26 mouse cellular contexts compared by ENCODE assay signal in the genomic region with DNA sequence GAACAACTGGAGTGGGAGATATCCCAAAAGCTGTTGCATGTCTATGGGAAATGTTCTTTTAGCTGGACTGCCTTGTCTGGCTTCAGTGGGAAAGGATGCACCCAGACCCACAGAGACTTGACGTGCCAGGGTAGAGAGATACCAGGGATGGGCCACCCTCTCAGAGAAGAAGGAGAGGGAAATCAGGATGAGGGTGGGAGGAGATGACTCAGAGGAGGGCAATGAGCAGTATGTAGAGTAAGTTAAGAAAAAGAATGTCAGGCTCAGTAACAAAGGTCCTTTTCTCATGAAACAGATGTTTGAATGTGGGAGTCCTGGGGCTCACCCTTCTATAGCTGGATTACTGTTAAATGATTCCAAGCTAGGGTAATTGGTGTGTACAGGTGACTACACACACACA. TPM values are rescaled to one million over a fixed set of nuclear protein-coding genes. Genes with fewer than 3 reads are reported as not detected.
DNase-seq lines count a peak whose midpoint lies in the region; ATAC-seq and TF ChIP-seq lines count a peak whose summit lies in the region.
"Had no signal": no experiment of that assay in that cellular context is flagged by ENCODE, and none has a peak within 500 bp of the region (broad histone marks: within the 10 kb centered on the region; RNA-seq: fewer than 3 reads in every experiment).

No protein-coding gene starts in this region.

- no peaks in the 10 kb centered on the region for H3K9me3 ChIP-seq in intestine, embryonic 16.5 days (ENCODE audit: control insufficient read depth, low read length)
- H3K9me3 ChIP-seq: embryonic facial prominence, embryonic 10.5 days; embryonic facial prominence, embryonic 12.5 days; forebrain, embryonic 10.5 days; forebrain, embryonic 12.5 days had no signal

- peak; percentile 82 for ATAC-seq in Patski
- ATAC-seq in intestine, embryonic 16.5 days, result no peak
- ATAC-seq: activated CD4-positive, CD25-positive, alpha-beta regulatory T cell, adult 4 months; CD4-positive, CD25-positive, alpha-beta regulatory T cell, adult 4 months; forebrain, embryonic 14.5 days; forebrain, embryonic 16.5 days had no signal

- no peaks in the 10 kb centered on the region for H3K36me3 ChIP-seq in intestine, embryonic 16.5 days (ENCODE audit: control insufficient read depth, insufficient read depth, low read length)
- H3K36me3 ChIP-seq: embryonic facial prominence, embryonic 10.5 days; embryonic facial prominence, embryonic 12.5 days; forebrain, embryonic 10.5 days; forebrain, embryonic 12.5 days; G1E had no signal

- POLR2A ChIA-PET in Patski (lab: Charles Lee), result no interaction called here

- H3K4me3 ChIP-seq in embryonic fibroblast, embryonic 13.5 days (ENCODE audit: insufficient read depth, low read length), result no peak overlapping the region
- H3K4me3 ChIP-seq in intestine, embryonic 16.5 days (ENCODE audit: low read length), result no peak overlapping the region
- H3K4me3 ChIP-seq: embryonic facial prominence, embryonic 10.5 days; embryonic facial prominence, embryonic 12.5 days; erythroblast, embryonic 14.5 days; forebrain, embryonic 10.5 days; forebrain, embryonic 12.5 days had no signal

- CTCF ChIA-PET in Patski (lab: Charles Lee), result interaction anchor here (1.0 to 1.1 kb wide), 2 partner anchors 19 to 25 kb away, joined by 3 to 4 read pairs; no protein-coding TSS in a partner anchor

- no peak for TF ChIP-seq POLR2A in embryonic fibroblast, embryonic 13.5 days (IDR thresholded peaks at IDR 0.05; ENCODE audit: low read depth, low read length)

- peaks cover 9% of the 10 kb centered on the region for H3K4me1 ChIP-seq in embryonic fibroblast, embryonic 13.5 days (ENCODE audit: control insufficient read depth, insufficient read depth, low read length)
- H3K4me1 ChIP-seq in intestine, embryonic 16.5 days (ENCODE audit: control insufficient read depth, insufficient read depth, low read length), result no peaks in the 10 kb centered on the region
- H3K4me1 ChIP-seq: embryonic facial prominence, embryonic 10.5 days; forebrain, embryonic 10.5 days; forebrain, embryonic 12.5 days had no signal

- H3K4me2 ChIP-seq in intestine, embryonic 16.5 days (ENCODE audit: low read depth, low read length), result no peak overlapping the region
- H3K4me2 ChIP-seq: embryonic facial prominence, embryonic 12.5 days; forebrain, embryonic 12.5 days had no signal

- in situ Hi-C loops in Patski (cut with MboI; ENCODE audit: low pct_unique_long_range_greater_than_20kb), result no loop called here

- 88% methylated on average over 1 of the region's 1 CpGs for WGBS in intestine, embryonic 16.5 days

- DNase-seq in 3T3-L1 (ENCODE audit: low read depth, low spot score) (peak; percentile 11), Patski (ENCODE audit: low read depth, low spot score) (no peak)
- DNase-seq in kidney, postnatal 10 days, result no peak
- no peak for DNase-seq in cerebellum, adult 18-20 months
- DNase-seq: adrenal gland, adult 8-10 months; adrenal gland, postnatal 14 days; adrenal gland, postnatal 36 days; B cell, adult 2 months; cerebellum, adult 11 months; cerebellum, adult 2 months; cerebellum, adult 9-10 months; cerebellum, postnatal 10 days; cerebellum, postnatal 25 days had no signal

- TF ChIP-seq CTCF in Patski (IDR thresholded peaks at IDR 0.05), result no peak
- TF ChIP-seq CTCF in embryonic fibroblast, embryonic 13.5 days (IDR thresholded peaks at IDR 0.05; ENCODE audit: borderline replicate concordance, insufficient read depth, low read length), result no peak

- H3K27ac ChIP-seq in embryonic fibroblast, embryonic 13.5 days (ENCODE audit: insufficient read depth, low read length), result peak overlapping the region; percentile 65
- H3K27ac ChIP-seq in intestine, embryonic 16.5 days (ENCODE audit: low read length), result no peak overlapping the region
- H3K27ac ChIP-seq: embryonic facial prominence, embryonic 10.5 days; embryonic facial prominence, embryonic 12.5 days; forebrain, embryonic 10.5 days; forebrain, embryonic 12.5 days had no signal

- no peak overlapping the region for H3K9ac ChIP-seq in intestine, embryonic 16.5 days (ENCODE audit: low read depth, low read length)
- H3K9ac ChIP-seq: embryonic facial prominence, embryonic 12.5 days; forebrain, embryonic 12.5 days had no signal

- no peaks in the 10 kb centered on the region for H3K27me3 ChIP-seq in Patski
- no peaks in the 10 kb centered on the region for H3K27me3 ChIP-seq in intestine, embryonic 16.5 days (replicated peaks; ENCODE audit: control insufficient read depth, insufficient read depth, low read length)
- H3K27me3 ChIP-seq: CH12.LX; embryonic facial prominence, embryonic 12.5 days; forebrain, embryonic 12.5 days had no signal

RNA-seq across cellular contexts. Expression of gene Snx7, which starts 26.1 kb away (rescaled TPM):
- polyA plus RNA-seq in Patski (2021), result 58.4 TPM
- 147 and 185 TPM in 2 replicates for polyA plus RNA-seq in embryonic fibroblast, embryonic 13.5 days (2011; ENCODE audit: insufficient read length, low read depth, missing spikeins)
- 85.6 and 88.5 TPM in 2 replicates for polyA plus RNA-seq in intestine, embryonic 16.5 days (2015; fragmentation: Nextera tagmentation; extraction: Ambion mirVana)
- polyA plus RNA-seq: activated CD4-positive, CD25-positive, alpha-beta regulatory T cell, adult 4 months; G1E had no signal
